Mouse (Mus musculus) heart, postnatal 0 days (tissue): ENCODE results near the gene Macc1. TPM values are rescaled to one million over a fixed set of nuclear protein-coding genes. Genes with fewer than 3 reads are reported as not detected.

Experiments used
- ATAC-seq: fragments of 200-750 bp; cut with Nextera tagmentation; 2 replicates; pipeline ENCODE4 v1.8.0; 2017; ENCODE audit warnings: low read depth, moderate number of reproducible peaks, moderate library complexity; ENCODE audit not compliant: insufficient read depth
- DNase-seq: peaks from one replicate; pipeline ENCODE4 v3.0.0-alpha.2; 2016; ENCODE audit warnings: low spot score
- H3K27ac ChIP-seq: fragments of 300-500 bp; sonication (generic); 2 replicates; pipeline ENCODE4 v1.5.1; 2014; ENCODE audit warnings: low read depth, mild to moderate bottlenecking
- H3K27me3 ChIP-seq: fragments of 300-500 bp; sonication (generic); 2 replicates; pipeline ENCODE4 v1.6.1; 2014; ENCODE audit warnings: low read length, mixed read lengths; ENCODE audit not compliant: control insufficient read depth, insufficient read depth
- H3K36me3 ChIP-seq: fragments of 300-500 bp; sonication (generic); replicated peaks from 2 replicates; pipeline ENCODE4 v1.6.1; 2014; ENCODE audit warnings: low read length, mixed read lengths; ENCODE audit not compliant: control insufficient read depth, insufficient read depth
- H3K4me1 ChIP-seq: fragments of 300-500 bp; sonication (generic); 2 replicates; pipeline ENCODE4 v1.6.1; 2014; ENCODE audit warnings: antibody characterized with exemption; ENCODE audit not compliant: control insufficient read depth, insufficient read depth
- H3K4me2 ChIP-seq: fragments of 300-500 bp; sonication (generic); 2 replicates; pipeline ENCODE4 v1.6.1; 2014; ENCODE audit warnings: low read depth, mild to moderate bottlenecking, low read length, moderate library complexity
- H3K4me3 ChIP-seq: fragments of 300-500 bp; sonication (generic); 2 replicates; pipeline ENCODE4 v1.5.1; 2014; ENCODE audit warnings: low read depth, low read length
- H3K9ac ChIP-seq: fragments of 300-500 bp; sonication (generic); replicated peaks from 2 replicates; pipeline ENCODE4 v1.6.1; 2014; ENCODE audit warnings: low read depth, low read length, mixed read lengths
- H3K9me3 ChIP-seq: fragments of 300-500 bp; sonication (generic); replicated peaks from 2 replicates; pipeline ENCODE4 v1.6.1; 2016; ENCODE audit warnings: low read length; ENCODE audit not compliant: control insufficient read depth
- CTCF ChIP-seq: IDR thresholded peaks from 2 replicates; pipeline ENCODE4 v1.5.1; 2016; ENCODE audit warnings: antibody characterized with exemption, control low read depth, low read depth
- EP300 ChIP-seq: IDR thresholded peaks from 2 replicates; pipeline ENCODE4 v1.6.1; 2016; ENCODE audit warnings: antibody characterized with exemption, low read depth
- WGBS: fragments of 180-500 bp; shearing (Covaris S2); extraction: QIAGEN DNeasy Blood & Tissue Kit; methylation state at CpG from one replicate; pipeline ENCODE4 v1.1.7; 2014; 5-methylcytosine and 5-hydroxymethylcytosine counted together
- polyA plus RNA-seq: library from polyadenylated mRNA; unstranded; fragments of >200 nt; fragmentation: Nextera tagmentation; extraction: Ambion mirVana; gene quantifications from 2 replicates; pipeline ENCODE4 v1.2.1, GENCODE M21; 2015
- total RNA-seq: library from RNA; depleted of rRNA; stranded (reverse); fragments of >200 nt; gene quantifications from 2 replicates; pipeline ENCODE4 v1.2.3, GENCODE M21; 2014; ENCODE audit warnings: low replicate concordance

The Macc1 gene
- total and polyA plus RNA-seq, 2 experiments from 2014 or later: not detected

DNA sequence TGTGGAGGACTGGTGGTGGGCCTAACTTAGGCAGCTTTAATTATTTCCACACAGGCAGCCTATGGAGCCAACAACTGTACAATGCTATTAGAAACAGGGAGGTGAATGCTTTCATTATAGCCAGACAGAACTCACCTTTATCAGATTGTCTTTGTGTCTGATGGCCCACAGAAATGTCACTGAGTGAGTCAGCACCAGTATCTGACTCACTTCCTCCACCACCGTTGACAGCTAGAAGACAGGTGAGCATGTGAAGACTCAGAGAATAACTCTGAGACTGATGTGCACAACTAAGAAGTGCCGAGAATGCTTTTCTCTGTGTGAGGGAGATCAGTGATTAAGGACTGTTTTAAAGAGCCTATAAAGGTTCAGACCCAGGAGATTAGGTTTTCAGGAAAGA, 73.9 kb downstream of the Macc1 start:
- no peaks in the 10 kb centered on the region for H3K9me3 ChIP-seq
- no peak for ATAC-seq
- 53% methylated on average over 2 of the region's 2 CpGs for WGBS
- no peaks in the 10 kb centered on the region for H3K36me3 ChIP-seq
- H3K4me1 ChIP-seq: 0 out of 2 replicates have a peak, but pooled peaks cover 4% of the 10 kb centered on the region
- no peaks in the 10 kb centered on the region for H3K27me3 ChIP-seq
- DNase-seq: no peak
- H3K9ac ChIP-seq: no peak overlapping the region
- H3K4me2 ChIP-seq: no peak overlapping the region
- TF ChIP-seq EP300 (no peak), CTCF (no peak)
- no peak overlapping the region for H3K4me3 ChIP-seq
- no peak overlapping the region for H3K27ac ChIP-seq

DNA sequence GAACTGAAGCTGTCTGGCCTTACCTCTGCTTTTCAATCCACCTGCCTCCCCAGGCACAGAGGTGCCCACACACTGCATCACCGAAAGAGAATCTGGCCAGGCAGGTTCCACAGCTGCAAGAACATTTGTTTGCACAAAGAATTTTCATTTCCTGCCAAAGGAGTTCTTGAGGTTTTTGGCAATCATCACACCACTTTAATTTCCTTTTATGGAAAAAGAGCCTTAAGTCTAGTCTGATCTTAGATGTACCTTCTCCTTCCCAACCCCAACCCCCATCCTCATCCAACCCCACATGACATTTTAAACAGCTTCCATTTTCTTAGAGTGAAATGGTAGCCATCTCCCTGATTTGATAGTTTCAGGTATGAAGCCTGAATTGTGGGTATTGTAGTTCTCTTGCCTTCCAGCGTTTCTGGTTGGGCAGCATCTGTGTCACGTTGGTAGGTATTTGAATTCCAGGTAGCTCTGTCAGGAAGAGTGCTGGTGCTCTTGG, 76.2 kb downstream of the Macc1 start:
- Histone ChIP-seq H3K9ac (no peak overlapping the region), H3K4me1 (0 out of 2 replicates have a peak, but pooled peaks cover 4% of the 10 kb centered on the region), H3K4me2 (no peak overlapping the region), H3K4me3 (no peak overlapping the region), H3K27me3 (no peaks in the 10 kb centered on the region), H3K9me3 (no peaks in the 10 kb centered on the region), H3K27ac (no peak overlapping the region), H3K36me3 (no peaks in the 10 kb centered on the region)
- DNase-seq (no peak), ATAC-seq (no peak)
- 47% methylated on average over 3 of the region's 3 CpGs for WGBS
- no peak for TF ChIP-seq CTCF

- WGBS: 74% methylated on average over 2 of the region's 2 CpGs
Observed at GRCm38 (mm10) chr12:119398046-119398659, 84.1 kb downstream of the Macc1 start.

GRCm38 (mm10) chr12:119402273-119402672, 88.2 kb downstream of the Macc1 start:
- Histone ChIP-seq H3K4me2 (no peak overlapping the region), H3K36me3 (no peaks in the 10 kb centered on the region), H3K4me1 (no peaks in the 10 kb centered on the region), H3K4me3 (no peak overlapping the region), H3K27ac (no peak overlapping the region), H3K9me3 (no peaks in the 10 kb centered on the region), H3K9ac (no peak overlapping the region), H3K27me3 (no peaks in the 10 kb centered on the region)
- TF ChIP-seq CTCF (no peak), EP300 (no peak)
- ATAC-seq (no peak), DNase-seq (no peak)
- WGBS: 71% methylated on average over 1 of the region's 1 CpGs

More at GRCm38 (mm10) chr12:119398046-119398659, 84.1 kb downstream of the Macc1 start:
- TF ChIP-seq CTCF (no peak), EP300 (no peak)
- H3K36me3 ChIP-seq: no peaks in the 10 kb centered on the region
- H3K27ac ChIP-seq: no peak overlapping the region
- H3K9me3 ChIP-seq: no peaks in the 10 kb centered on the region
- H3K4me2 ChIP-seq: no peak overlapping the region
- no peak overlapping the region for H3K9ac ChIP-seq
- DNase-seq: no peak
- no peak overlapping the region for H3K4me3 ChIP-seq
- H3K4me1 ChIP-seq: no peaks in the 10 kb centered on the region
- no peak for ATAC-seq
- H3K27me3 ChIP-seq: no peaks in the 10 kb centered on the region

DNA sequence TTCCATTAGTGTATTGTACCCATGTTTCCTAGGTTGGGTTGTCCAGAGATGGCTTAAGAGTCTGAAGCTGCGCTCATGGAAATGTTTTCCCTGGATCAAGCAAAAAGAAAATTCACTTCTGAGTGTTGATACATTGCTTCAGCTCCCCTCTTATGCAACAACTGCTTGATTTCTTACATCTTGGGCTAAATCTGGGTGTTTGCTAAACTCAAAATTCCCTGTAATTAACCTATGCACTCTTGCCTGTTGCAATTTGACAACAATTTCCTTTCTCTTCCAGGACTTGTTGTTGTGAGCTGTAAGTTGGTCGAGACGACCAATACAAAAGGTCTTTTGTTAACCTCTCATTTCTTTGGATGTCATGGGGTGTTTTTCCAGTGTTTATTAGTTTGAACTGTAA, 88.7 kb downstream of the Macc1 start:
- Histone ChIP-seq H3K36me3 (no peaks in the 10 kb centered on the region), H3K9ac (no peak overlapping the region), H3K27me3 (no peaks in the 10 kb centered on the region), H3K4me1 (no peaks in the 10 kb centered on the region), H3K27ac (no peak overlapping the region), H3K4me3 (no peak overlapping the region), H3K9me3 (no peaks in the 10 kb centered on the region), H3K4me2 (no peak overlapping the region)
- WGBS: 68% methylated on average over 3 of the region's 3 CpGs
- DNase-seq (no peak), ATAC-seq (no peak)
- TF ChIP-seq CTCF (no peak), EP300 (no peak)

GRCm38 (mm10) chr12:119404810-119405209, 90.7 kb downstream of the Macc1 start:
- Histone ChIP-seq H3K4me2 (no peak overlapping the region), H3K9me3 (no peaks in the 10 kb centered on the region), H3K4me1 (no peaks in the 10 kb centered on the region), H3K36me3 (no peaks in the 10 kb centered on the region), H3K27me3 (no peaks in the 10 kb centered on the region), H3K4me3 (no peak overlapping the region), H3K9ac (no peak overlapping the region), H3K27ac (no peak overlapping the region)
- WGBS: 65% methylated on average over 1 of the region's 1 CpGs
- ATAC-seq (no peak), DNase-seq (no peak)
- TF ChIP-seq CTCF: no peak
